Comparison of ENCODE assay signal across 22 mouse cellular contexts in the genomic region with DNA sequence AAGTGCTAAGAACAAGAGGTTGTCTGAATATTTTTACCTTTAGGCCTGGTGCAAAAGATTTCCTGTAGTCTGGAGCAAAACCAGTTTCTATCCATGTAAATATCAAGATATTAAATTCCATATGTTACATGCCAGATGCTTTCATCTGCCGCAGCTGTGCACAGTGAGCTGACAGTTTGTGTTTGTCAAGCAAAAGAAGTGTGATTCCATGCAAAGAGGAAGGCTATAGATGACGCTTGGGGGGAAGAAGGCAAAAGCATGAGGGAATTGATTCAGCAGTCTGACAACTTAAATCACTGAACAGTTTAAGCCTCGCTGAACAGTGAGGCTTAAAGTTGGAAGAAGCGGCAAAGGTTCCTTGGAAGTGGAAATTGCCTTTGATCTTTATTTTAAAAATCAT.
DNase-seq lines count a peak whose midpoint lies in the region; ATAC-seq and TF ChIP-seq lines count a peak whose summit lies in the region.
"Had no signal": no experiment of that assay in that cellular context is flagged by ENCODE, and none has a peak within 500 bp of the region (broad histone marks: within the 10 kb centered on the region; RNA-seq: fewer than 3 reads in every experiment).

No protein-coding gene starts in this region.

- H3K36me3 ChIP-seq in lung, embryonic 14.5 days (ENCODE audit: insufficient read depth): no peaks in the 10 kb centered on the region
- H3K36me3 ChIP-seq in lung, embryonic 15.5 days: no peaks in the 10 kb centered on the region
- no peaks in the 10 kb centered on the region for H3K36me3 ChIP-seq in midbrain, embryonic 14.5 days (ENCODE audit: control insufficient read depth, insufficient read depth, low read length)
- no peaks in the 10 kb centered on the region for H3K36me3 ChIP-seq in midbrain, embryonic 13.5 days
- H3K36me3 ChIP-seq: G1E had no signal

- ATAC-seq in lung, embryonic 14.5 days (ENCODE audit: insufficient read depth): peak; percentile 75; the same call in 1 of the 2 replicates
- peak; percentile 49; the same call in 1 of the 2 replicates for ATAC-seq in lung, embryonic 15.5 days (ENCODE audit: borderline replicate concordance, extremely low read depth, low FRiP score, low TSS enrichment)
- no peak for ATAC-seq in midbrain, embryonic 14.5 days (ENCODE audit: low FRiP score, low TSS enrichment)
- ATAC-seq in midbrain, embryonic 13.5 days: no peak
- ATAC-seq: activated CD4-positive, CD25-positive, alpha-beta regulatory T cell, adult 4 months; CD4-positive, CD25-positive, alpha-beta regulatory T cell, adult 4 months; Patski had no signal

- 33% methylated on average over 4 of the region's 4 CpGs for WGBS in lung, embryonic 14.5 days
- 40% methylated on average over 4 of the region's 4 CpGs for WGBS in lung, embryonic 15.5 days
- 85% methylated on average over 4 of the region's 4 CpGs for WGBS in midbrain, embryonic 14.5 days
- 86% methylated on average over 4 of the region's 4 CpGs for WGBS in midbrain, embryonic 13.5 days

- H3K4me3 ChIP-seq in lung, embryonic 14.5 days (ENCODE audit: low read depth, low read length): no peak overlapping the region
- no peak overlapping the region for H3K4me3 ChIP-seq in lung, embryonic 15.5 days
- H3K4me3 ChIP-seq in midbrain, embryonic 14.5 days (replicated peaks; ENCODE audit: low read depth, low read length): no peak overlapping the region
- H3K4me3 ChIP-seq in midbrain, embryonic 13.5 days (replicated peaks): no peak overlapping the region

- no peaks in the 10 kb centered on the region for H3K9me3 ChIP-seq in lung, embryonic 14.5 days (ENCODE audit: low read depth, low read length)
- H3K9me3 ChIP-seq in lung, embryonic 15.5 days: no peaks in the 10 kb centered on the region
- H3K9me3 ChIP-seq in midbrain, embryonic 14.5 days (ENCODE audit: control insufficient read depth, low read length): no peaks in the 10 kb centered on the region
- H3K9me3 ChIP-seq in midbrain, embryonic 13.5 days: no peaks in the 10 kb centered on the region
- H3K9me3 ChIP-seq: G1E had no signal

- TF ChIP-seq CTCF in lung, embryonic 14.5 days (IDR thresholded peaks at IDR 0.05; ENCODE audit: low read depth): no peak

- DNase-seq in lung, embryonic 14.5 days: peak; percentile 76
- DNase-seq in lung, postnatal 36 days: no peak
- no peak for DNase-seq in lung, adult 18-20 months
- peak; percentile 1 for DNase-seq in midbrain, embryonic 14.5 days
- peak; percentile 32 for DNase-seq in retina, postnatal 1 day
- no peak for DNase-seq in retina, embryonic 14.5 days (ENCODE audit: low spot score)
- DNase-seq: adrenal gland, adult 2 months; adrenal gland, adult 8-10 months; adrenal gland, postnatal 10 days; adrenal gland, postnatal 14 days; adrenal gland, postnatal 25 days; adrenal gland, postnatal 36 days; B cell, adult 2 months; cerebellum, adult 11 months; cerebellum, adult 11-12 months had no signal

- no peak overlapping the region for H3K27ac ChIP-seq in lung, embryonic 14.5 days (ENCODE audit: low read depth)
- no peak overlapping the region for H3K27ac ChIP-seq in lung, embryonic 15.5 days
- no peak overlapping the region for H3K27ac ChIP-seq in midbrain, embryonic 14.5 days (replicated peaks; ENCODE audit: low read depth, low read length)
- no peak overlapping the region for H3K27ac ChIP-seq in midbrain, embryonic 13.5 days

- no peak overlapping the region for H3K4me2 ChIP-seq in lung, embryonic 14.5 days
- no peak overlapping the region for H3K4me2 ChIP-seq in lung, embryonic 15.5 days
- H3K4me2 ChIP-seq in midbrain, embryonic 14.5 days (ENCODE audit: low read length): no peak overlapping the region
- no peak overlapping the region for H3K4me2 ChIP-seq in midbrain, embryonic 13.5 days (replicated peaks)

- H3K9ac ChIP-seq in lung, embryonic 14.5 days: no peak overlapping the region
- no peak overlapping the region for H3K9ac ChIP-seq in lung, embryonic 15.5 days
- H3K9ac ChIP-seq in midbrain, embryonic 14.5 days (replicated peaks; ENCODE audit: low read length): no peak overlapping the region
- H3K9ac ChIP-seq in midbrain, embryonic 13.5 days (replicated peaks): no peak overlapping the region

- no peaks in the 10 kb centered on the region for H3K27me3 ChIP-seq in lung, embryonic 14.5 days (ENCODE audit: insufficient read depth, low read length)
- no peaks in the 10 kb centered on the region for H3K27me3 ChIP-seq in lung, embryonic 15.5 days
- H3K27me3 ChIP-seq in midbrain, embryonic 14.5 days (ENCODE audit: control insufficient read depth, insufficient read depth, low read length): no peaks in the 10 kb centered on the region
- H3K27me3 ChIP-seq in midbrain, embryonic 13.5 days: no peaks in the 10 kb centered on the region
- H3K27me3 ChIP-seq: CH12.LX, Patski had no signal

- no peaks in the 10 kb centered on the region for H3K4me1 ChIP-seq in lung, embryonic 14.5 days (ENCODE audit: insufficient read depth)
- H3K4me1 ChIP-seq in lung, embryonic 15.5 days: no peaks in the 10 kb centered on the region
- no peaks in the 10 kb centered on the region for H3K4me1 ChIP-seq in midbrain, embryonic 14.5 days (ENCODE audit: control insufficient read depth, insufficient read depth, low read length)
- no peaks in the 10 kb centered on the region for H3K4me1 ChIP-seq in midbrain, embryonic 13.5 days (replicated peaks)

Comparison
In these comparisons a context has a peak if more than half of its experiments do, and no peak if none do; other contexts are left out.
1. DNase-seq: peak in lung, embryonic 14.5 days (single experiment), midbrain, embryonic 14.5 days (single experiment) and retina, postnatal 1 day (single experiment); none in lung, postnatal 36 days (single experiment), lung, adult 18-20 months (0 of 2) and retina, embryonic 14.5 days (single experiment).
2. ATAC-seq: peak in lung, embryonic 14.5 days (single experiment) and lung, embryonic 15.5 days (single experiment); none in midbrain, embryonic 14.5 days (single experiment) and midbrain, embryonic 13.5 days (single experiment).